Mouse (Mus musculus) hindbrain, embryonic 11.5 days (tissue): ENCODE results near the gene Hunk. TPM values are rescaled to one million over a fixed set of nuclear protein-coding genes. Genes with fewer than 3 reads are reported as not detected.

ENCODE experiments used
- ATAC-seq: fragments of 200-750 bp; cut with Nextera tagmentation; 2 replicates; pipeline ENCODE4 v1.8.0; 2017; ENCODE audit warnings: mild to moderate bottlenecking, moderate TSS enrichment, moderate library complexity; ENCODE audit not compliant: low FRiP score
- DNase-seq: peaks from one replicate; pipeline ENCODE4 v3.0.0-alpha.2; 2015; ENCODE audit warnings: low spot score
- H3K27ac ChIP-seq: fragments of 300-500 bp; sonication (generic); 2 replicates; pipeline ENCODE4 v1.5.1; 2014; ENCODE audit warnings: mild to moderate bottlenecking, low read depth, low read length
- H3K27me3 ChIP-seq: fragments of 300-500 bp; sonication (generic); 2 replicates; pipeline ENCODE4 v1.6.1; 2014; ENCODE audit warnings: mild to moderate bottlenecking, low read length, moderate library complexity, mixed read lengths; ENCODE audit not compliant: control insufficient read depth, insufficient read depth
- H3K36me3 ChIP-seq: fragments of 300-500 bp; sonication (generic); 2 replicates; pipeline ENCODE4 v1.6.1; 2014; ENCODE audit warnings: mild to moderate bottlenecking, low read length, moderate library complexity, mixed read lengths; ENCODE audit not compliant: control insufficient read depth, insufficient read depth
- H3K4me1 ChIP-seq: fragments of 300-500 bp; sonication (generic); replicated peaks from 2 replicates; pipeline ENCODE4 v1.6.1; 2014; ENCODE audit warnings: low read length, mixed read lengths; ENCODE audit not compliant: control insufficient read depth, insufficient read depth
- H3K4me2 ChIP-seq: fragments of 300-500 bp; sonication (generic); replicated peaks from 2 replicates; pipeline ENCODE4 v1.6.1; 2014; ENCODE audit warnings: mild to moderate bottlenecking, low read depth, low read length
- H3K4me3 ChIP-seq: fragments of 300-500 bp; sonication (generic); 2 replicates; pipeline ENCODE4 v1.5.1; 2014; ENCODE audit warnings: low read depth, low read length
- H3K9ac ChIP-seq: fragments of 300-500 bp; sonication (generic); 2 replicates; pipeline ENCODE4 v1.6.1; 2014; ENCODE audit warnings: low read depth, low read length
- H3K9me3 ChIP-seq: fragments of 300-500 bp; sonication (generic); 2 replicates; pipeline ENCODE4 v1.6.1; 2016; ENCODE audit warnings: low read length; ENCODE audit not compliant: control insufficient read depth
- WGBS: fragments of 180-500 bp; shearing (Covaris S2); extraction: QIAGEN DNeasy Blood & Tissue Kit; methylation state at CpG from one replicate; pipeline ENCODE4 v1.1.7; 2014; 5-methylcytosine and 5-hydroxymethylcytosine counted together
- polyA plus RNA-seq: library from polyadenylated mRNA; unstranded; fragments of >200 nt; fragmentation: Nextera tagmentation; extraction: Ambion mirVana; gene quantifications from 2 replicates; pipeline ENCODE4 v1.2.1, GENCODE M21; 2014

The Hunk gene
- polyA plus RNA-seq, 1 experiment from 2014 or later = 13.1 TPM

DNA sequence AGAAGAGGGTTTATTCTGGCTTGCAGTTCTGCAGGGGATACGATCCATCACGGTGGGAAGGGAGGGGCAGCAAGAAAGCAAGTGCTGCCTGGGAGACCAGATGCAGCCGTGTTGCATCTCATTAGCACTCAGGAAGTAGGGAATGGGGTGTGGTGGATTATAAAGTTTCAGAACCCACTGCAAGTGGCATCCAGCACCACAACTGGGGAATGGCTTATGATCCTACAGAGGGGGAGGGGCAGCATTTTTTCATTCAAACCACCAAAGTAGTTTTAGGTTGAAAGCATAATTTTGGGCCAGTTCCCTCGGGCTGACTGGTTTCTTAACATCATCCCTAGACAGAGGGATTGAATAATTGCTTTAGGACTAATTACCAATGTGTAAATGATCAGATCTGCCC is 26.1 kb upstream of the Hunk start:
- Histone ChIP-seq H3K4me1 (no peaks in the 10 kb centered on the region), H3K9me3 (no peaks in the 10 kb centered on the region), H3K4me2 (no peak overlapping the region), H3K4me3 (no peak overlapping the region), H3K27me3 (no peaks in the 10 kb centered on the region), H3K27ac (no peak overlapping the region), H3K36me3 (no peaks in the 10 kb centered on the region), H3K9ac (no peak overlapping the region)
- no peak for ATAC-seq
- DNase-seq = no peak
- 38% methylated on average over 4 of the region's 4 CpGs for WGBS

DNA sequence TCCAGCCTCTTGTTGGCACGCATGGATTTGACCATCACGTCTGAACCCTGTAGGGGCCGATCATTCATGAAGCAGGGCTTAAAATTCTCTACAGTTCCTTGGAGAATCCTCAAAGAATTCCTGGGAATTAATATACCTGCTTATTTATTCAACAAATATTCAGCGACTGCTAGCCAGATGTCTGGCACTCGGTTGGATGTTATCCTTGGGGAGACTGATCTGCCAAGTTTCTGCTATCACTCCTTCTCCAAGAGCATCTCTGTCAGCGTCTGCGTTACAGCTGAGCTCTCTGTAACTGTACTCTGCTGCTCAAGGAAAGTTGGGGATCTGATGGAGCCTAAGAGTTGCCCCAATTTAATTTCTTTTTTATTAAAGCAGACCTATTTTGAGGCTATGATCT is 25.5 kb upstream of the Hunk start:
- Histone ChIP-seq H3K9me3 (no peaks in the 10 kb centered on the region), H3K4me1 (no peaks in the 10 kb centered on the region), H3K27ac (no peak overlapping the region), H3K27me3 (no peaks in the 10 kb centered on the region), H3K36me3 (no peaks in the 10 kb centered on the region), H3K9ac (no peak overlapping the region), H3K4me2 (no peak overlapping the region), H3K4me3 (no peak overlapping the region)
- ATAC-seq = no peak
- no peak for DNase-seq
- WGBS = 76% methylated on average over 7 of the region's 7 CpGs

DNA sequence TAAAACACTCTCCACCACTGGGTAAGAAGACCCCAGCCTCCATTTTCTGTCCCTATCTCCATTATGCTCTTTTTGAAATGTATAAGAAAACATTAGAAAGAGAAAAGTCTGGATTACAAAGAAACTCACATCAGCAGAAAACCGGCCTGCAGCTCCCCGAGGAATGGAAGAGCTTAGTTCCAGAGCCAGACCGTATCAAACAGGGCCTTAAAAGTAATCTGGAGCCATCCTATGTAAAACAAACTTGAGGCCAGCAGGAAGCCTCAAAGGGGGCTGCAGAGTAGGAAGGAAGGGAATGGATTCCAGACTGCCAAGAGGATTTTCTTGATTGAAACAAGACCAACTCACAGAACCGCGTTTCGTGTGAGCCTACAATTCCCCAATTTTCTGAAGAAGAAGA is 22.9 kb upstream of the Hunk start:
- no peak for DNase-seq
- Histone ChIP-seq H3K4me1 (no peaks in the 10 kb centered on the region), H3K4me2 (no peak overlapping the region), H3K9me3 (no peaks in the 10 kb centered on the region), H3K9ac (no peak overlapping the region), H3K27me3 (no peaks in the 10 kb centered on the region), H3K36me3 (no peaks in the 10 kb centered on the region), H3K4me3 (no peak overlapping the region), H3K27ac (no peak overlapping the region)
- ATAC-seq = no peak
- WGBS = 72% methylated on average over 6 of the region's 6 CpGs

DNA sequence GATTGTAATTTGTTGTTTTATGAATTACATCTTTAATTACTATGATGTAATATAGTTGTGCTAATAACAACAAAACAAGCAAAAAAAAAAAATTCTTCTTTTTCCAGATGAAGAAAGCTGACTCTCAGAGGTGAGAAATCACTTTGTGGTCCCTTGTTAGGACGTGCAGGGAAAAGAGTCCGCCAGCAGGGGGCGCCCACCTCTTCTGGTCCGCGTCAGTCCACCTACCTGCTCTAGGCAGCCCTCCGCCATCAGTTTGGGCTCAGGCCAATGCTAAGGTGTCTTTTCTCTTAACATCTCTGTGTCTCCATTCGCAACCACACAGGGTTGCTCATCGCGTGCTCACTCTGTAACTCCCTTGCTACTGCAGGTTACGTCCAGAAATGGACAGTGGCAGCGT is 5.9 kb upstream of the Hunk start:
- Histone ChIP-seq H3K4me1 (peaks cover 2% of the 10 kb centered on the region; the same call in 1 of the 2 replicates), H3K9me3 (no peaks in the 10 kb centered on the region), H3K4me3 (no peak overlapping the region), H3K27ac (no peak overlapping the region), H3K9ac (no peak overlapping the region), H3K36me3 (no peaks in the 10 kb centered on the region), H3K27me3 (no peaks in the 10 kb centered on the region), H3K4me2 (no peak overlapping the region)
- ATAC-seq (peak; percentile 45; the same call in 1 of the 2 replicates), DNase-seq (peak; percentile 92)
- 18% methylated on average over 11 of the region's 11 CpGs for WGBS

DNA sequence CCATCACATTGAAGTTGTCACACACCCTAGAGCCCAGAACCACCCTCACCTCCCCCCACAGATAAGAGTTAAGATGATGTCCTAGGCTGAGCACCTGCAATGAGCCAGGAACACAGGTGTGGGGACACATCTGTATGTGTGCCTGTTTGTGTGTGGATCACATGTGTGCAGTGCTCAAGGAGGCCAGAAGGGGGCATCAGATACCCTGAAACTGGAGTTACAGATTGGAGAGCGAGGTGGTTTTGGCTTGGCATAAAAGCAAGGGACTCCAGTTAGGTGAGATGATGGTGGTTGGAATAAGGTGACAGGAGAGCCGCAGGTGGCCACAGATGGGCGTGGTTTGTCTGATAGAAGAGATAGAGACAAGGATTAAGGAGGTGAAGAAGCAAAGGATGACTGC is 4.2 kb upstream of the Hunk start:
- Histone ChIP-seq H3K9me3 (no peaks in the 10 kb centered on the region), H3K36me3 (no peaks in the 10 kb centered on the region), H3K27ac (no peak overlapping the region), H3K4me2 (no peak overlapping the region), H3K4me1 (peaks cover 5% of the 10 kb centered on the region; the same call in 1 of the 2 replicates), H3K4me3 (no peak overlapping the region), H3K9ac (no peak overlapping the region), H3K27me3 (no peaks in the 10 kb centered on the region)
- 86% methylated on average over 3 of the region's 3 CpGs for WGBS
- DNase-seq (peak; percentile 41), ATAC-seq (no peak)

DNA sequence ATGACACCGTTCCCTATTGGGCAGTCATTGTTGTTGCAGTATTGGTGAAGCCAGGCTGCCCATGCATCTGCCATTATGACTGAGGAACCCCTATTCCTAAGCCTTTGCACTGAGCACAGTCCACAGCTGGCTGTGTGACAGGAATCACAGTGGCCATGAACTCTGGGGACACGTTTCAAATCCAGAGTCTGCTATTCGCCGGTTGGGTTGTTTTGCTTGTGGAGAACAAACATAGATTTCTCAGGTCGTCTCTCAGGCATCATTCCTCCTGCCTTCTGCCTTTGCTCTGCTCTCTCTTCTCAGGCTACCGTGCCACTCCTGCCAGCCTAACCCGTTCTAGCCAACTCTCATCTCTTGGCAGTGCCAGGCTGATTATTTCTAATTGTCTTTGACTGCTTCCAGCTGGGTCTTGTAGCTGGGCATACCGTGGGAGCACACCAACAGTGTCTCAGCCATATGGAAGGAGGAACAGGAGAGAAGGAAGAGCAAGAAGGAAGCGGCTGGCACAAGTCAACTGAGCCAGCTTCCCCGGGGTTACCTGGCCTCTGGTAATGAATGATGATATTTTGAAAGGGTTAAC is 3.0 kb upstream of the Hunk start:
- WGBS = 85% methylated on average over 10 of the region's 10 CpGs

DNA sequence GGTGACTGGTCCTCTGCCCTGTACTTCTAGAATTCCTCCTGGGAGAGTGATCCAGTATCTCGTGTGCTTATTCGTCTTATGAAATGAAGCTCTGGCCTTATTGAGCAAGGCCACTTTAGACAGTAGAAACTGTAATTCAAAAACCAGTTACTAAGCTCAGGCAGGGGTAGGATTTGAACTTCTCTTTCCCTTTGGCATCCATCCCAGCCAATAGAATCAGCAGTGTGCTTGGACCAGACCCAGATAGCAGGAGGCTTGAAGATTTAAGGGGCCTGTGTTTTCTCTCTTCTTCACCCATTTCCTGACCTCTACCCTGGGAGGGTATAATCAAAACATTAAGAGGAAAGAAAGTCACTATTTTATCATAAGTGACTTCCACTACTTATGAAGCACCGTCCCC is 1.8 kb upstream of the Hunk start:
- Histone ChIP-seq H3K4me2 (no peak overlapping the region), H3K27me3 (no peaks in the 10 kb centered on the region), H3K4me3 (no peak overlapping the region), H3K27ac (no peak overlapping the region), H3K9me3 (no peaks in the 10 kb centered on the region), H3K36me3 (no peaks in the 10 kb centered on the region), H3K4me1 (peaks cover 16% of the 10 kb centered on the region), H3K9ac (no peak overlapping the region)
- ATAC-seq = no peak
- no peak for DNase-seq
- 76% methylated on average over 3 of the region's 3 CpGs for WGBS

More for the DNA sequence above, 3.0 kb upstream of the Hunk start:
- Histone ChIP-seq H3K4me1 (peaks cover 11% of the 10 kb centered on the region), H3K4me3 (no peak overlapping the region), H3K4me2 (no peak overlapping the region), H3K27me3 (no peaks in the 10 kb centered on the region), H3K36me3 (no peaks in the 10 kb centered on the region), H3K9me3 (no peaks in the 10 kb centered on the region), H3K9ac (no peak overlapping the region), H3K27ac (no peak overlapping the region)
- DNase-seq = no peak
- no peak for ATAC-seq

DNA sequence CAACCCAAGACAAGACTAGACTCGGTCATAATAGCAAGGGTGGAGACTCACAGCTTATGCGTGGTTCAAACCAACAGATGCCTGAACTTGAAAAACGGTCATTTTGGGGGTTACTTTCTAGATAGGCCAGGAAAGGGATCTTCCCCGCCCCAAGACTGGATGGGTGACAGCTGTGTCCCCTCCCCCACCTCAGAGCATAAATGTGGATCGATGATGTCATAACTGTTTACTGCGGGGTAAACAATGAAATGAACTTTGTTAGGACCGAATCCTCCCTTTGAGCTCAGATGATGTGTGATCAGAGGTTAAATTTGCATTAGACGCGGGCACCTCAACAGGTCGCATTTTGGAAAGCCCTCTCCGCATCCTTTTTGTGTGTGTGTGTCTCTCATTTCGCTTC is 967 bp upstream of the Hunk start:
- 3% methylated on average over 12 of the region's 12 CpGs for WGBS
- Histone ChIP-seq H3K4me3 (peak overlapping the region; percentile 82), H3K4me1 (peaks cover 16% of the 10 kb centered on the region), H3K36me3 (no peaks in the 10 kb centered on the region), H3K9me3 (no peaks in the 10 kb centered on the region), H3K9ac (peak overlapping the region; percentile 95), H3K27me3 (no peaks in the 10 kb centered on the region), H3K4me2 (peak overlapping the region; percentile 68), H3K27ac (no peak overlapping the region; the same call in 1 of the 2 replicates)
- DNase-seq (peak; percentile 51), ATAC-seq (no peak)

DNA sequence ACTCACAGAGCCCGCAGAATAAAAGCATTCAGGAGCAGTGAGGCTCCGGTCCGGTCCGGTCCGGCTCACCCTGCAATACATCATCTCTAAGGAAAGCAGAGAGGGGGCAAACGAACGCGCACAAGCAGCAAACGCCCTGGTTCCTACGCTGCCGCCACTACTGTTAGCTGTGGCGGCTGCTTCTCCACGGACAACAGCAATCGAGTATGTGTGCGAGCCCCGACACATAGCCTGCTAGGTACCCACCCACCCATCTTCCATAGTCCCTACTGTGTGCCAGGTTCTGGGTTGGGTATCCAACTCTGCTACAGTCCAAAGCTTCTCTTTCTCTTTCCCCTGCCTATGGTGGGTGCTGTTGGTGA is 506 bp upstream of the Hunk start:
- Histone ChIP-seq H3K4me2 (peak overlapping the region; percentile 68), H3K27me3 (no peaks in the 10 kb centered on the region), H3K4me1 (peaks cover 16% of the 10 kb centered on the region), H3K9me3 (no peaks in the 10 kb centered on the region), H3K36me3 (no peaks in the 10 kb centered on the region), H3K27ac (peak overlapping the region; percentile 94), H3K4me3 (peak overlapping the region; percentile 82), H3K9ac (peak overlapping the region; percentile 95)
- WGBS = 1% methylated on average over 16 of the region's 16 CpGs
- ATAC-seq (no peak; the same call in 1 of the 2 replicates), DNase-seq (no peak)
